Mouse (Mus musculus): ENCODE measurements around the gene Camta1. TPM values are rescaled to one million over a fixed set of nuclear protein-coding genes. Genes with fewer than 3 reads are reported as not detected.

Camta1 gene
- polyA plus RNA-seq, 1 experiment from 2014 or later, result 61.9 TPM

GRCm38 (mm10) chr4:151334951-151335742 lies 526.5 kb downstream of the Camta1 start:
- WGBS, result 43% methylated on average over 23 of the region's 23 CpGs
- TF ChIP-seq CTCF (IDR thresholded peaks at IDR 0.05; ENCODE audit: low read depth) (peak; percentile 92), EP300 (optimal IDR thresholded peaks at IDR 0.05) (no peak)
- no peaks in the 10 kb centered on the region for H3K27me3 ChIP-seq (ENCODE audit: control insufficient read depth, insufficient read depth, low read length)
- ATAC-seq (ENCODE audit: low FRiP score, low TSS enrichment) (no peak), DNase-seq (ENCODE audit: low spot score) (peak; percentile 70)
- H3K27ac ChIP-seq (replicated peaks), result no peak overlapping the region
- no peaks in the 10 kb centered on the region for H3K36me3 ChIP-seq (ENCODE audit: control insufficient read depth, insufficient read depth, low read length)
- no peak overlapping the region for H3K9ac ChIP-seq (ENCODE audit: low read length)
- H3K4me2 ChIP-seq (replicated peaks; ENCODE audit: low read depth), result no peak overlapping the region
- H3K9me3 ChIP-seq (ENCODE audit: control insufficient read depth, low read length), result no peaks in the 10 kb centered on the region
- no peak overlapping the region for H3K4me3 ChIP-seq (ENCODE audit: low read depth, low read length)
- H3K4me1 ChIP-seq (replicated peaks; ENCODE audit: control insufficient read depth, insufficient read depth), result no peaks in the 10 kb centered on the region

GRCm38 (mm10) chr4:151332074-151332849 lies 529.4 kb downstream of the Camta1 start:
- H3K4me3 ChIP-seq (ENCODE audit: low read depth, low read length), result no peak overlapping the region
- no peak overlapping the region for H3K9ac ChIP-seq (ENCODE audit: low read length)
- no peaks in the 10 kb centered on the region for H3K9me3 ChIP-seq (ENCODE audit: control insufficient read depth, low read length)
- H3K4me2 ChIP-seq (replicated peaks; ENCODE audit: low read depth), result no peak overlapping the region
- TF ChIP-seq CTCF (IDR thresholded peaks at IDR 0.05; ENCODE audit: low read depth) (no peak), EP300 (optimal IDR thresholded peaks at IDR 0.05) (no peak)
- 77% methylated on average over 19 of the region's 19 CpGs for WGBS
- no peaks in the 10 kb centered on the region for H3K36me3 ChIP-seq (ENCODE audit: control insufficient read depth, insufficient read depth, low read length)
- ATAC-seq (ENCODE audit: low FRiP score, low TSS enrichment) (no peak), DNase-seq (ENCODE audit: low spot score) (no peak)
- H3K27me3 ChIP-seq (ENCODE audit: control insufficient read depth, insufficient read depth, low read length), result no peaks in the 10 kb centered on the region
- H3K27ac ChIP-seq (replicated peaks), result no peak overlapping the region
- no peaks in the 10 kb centered on the region for H3K4me1 ChIP-seq (replicated peaks; ENCODE audit: control insufficient read depth, insufficient read depth)

- no peak overlapping the region for H3K4me2 ChIP-seq (replicated peaks; ENCODE audit: low read depth)
- ATAC-seq (ENCODE audit: low FRiP score, low TSS enrichment) (no peak), DNase-seq (ENCODE audit: low spot score) (no peak)
- H3K9me3 ChIP-seq (ENCODE audit: control insufficient read depth, low read length), result no peaks in the 10 kb centered on the region
- H3K36me3 ChIP-seq (ENCODE audit: control insufficient read depth, insufficient read depth, low read length), result no peaks in the 10 kb centered on the region
- H3K4me1 ChIP-seq (replicated peaks; ENCODE audit: control insufficient read depth, insufficient read depth), result no peaks in the 10 kb centered on the region
- no peaks in the 10 kb centered on the region for H3K27me3 ChIP-seq (ENCODE audit: control insufficient read depth, insufficient read depth, low read length)
- no peak overlapping the region for H3K4me3 ChIP-seq (ENCODE audit: low read depth, low read length)
- 65% methylated on average over 8 of the region's 8 CpGs for WGBS
- no peak overlapping the region for H3K9ac ChIP-seq (ENCODE audit: low read length)
- no peak overlapping the region for H3K27ac ChIP-seq (replicated peaks)
- peak; percentile 52 for TF ChIP-seq CTCF (IDR thresholded peaks at IDR 0.05; ENCODE audit: low read depth)
- no peak for TF ChIP-seq EP300 (optimal IDR thresholded peaks at IDR 0.05)
Observed at GRCm38 (mm10) chr4:151330983-151331382, 530.7 kb downstream of the Camta1 start.

GRCm38 (mm10) chr4:151328071-151328470 lies 533.6 kb downstream of the Camta1 start:
- H3K36me3 ChIP-seq (ENCODE audit: control insufficient read depth, insufficient read depth, low read length), result no peaks in the 10 kb centered on the region
- 60% methylated on average over 6 of the region's 6 CpGs for whole genome bisulfite sequencing

GRCm38 (mm10) chr4:151326971-151327686 lies 534.5 kb downstream of the Camta1 start:
- Histone ChIP-seq H3K4me3 (ENCODE audit: low read depth, low read length) (no peak overlapping the region), H3K36me3 (ENCODE audit: control insufficient read depth, insufficient read depth, low read length) (no peaks in the 10 kb centered on the region), H3K27me3 (ENCODE audit: control insufficient read depth, insufficient read depth, low read length) (no peaks in the 10 kb centered on the region; the same call in 1 of the 2 replicates), H3K4me2 (replicated peaks; ENCODE audit: low read depth) (no peak overlapping the region), H3K4me1 (replicated peaks; ENCODE audit: control insufficient read depth, insufficient read depth) (no peaks in the 10 kb centered on the region), H3K9ac (ENCODE audit: low read length) (no peak overlapping the region), H3K9me3 (ENCODE audit: control insufficient read depth, low read length) (no peaks in the 10 kb centered on the region), H3K27ac (replicated peaks) (no peak overlapping the region)
- ATAC-seq (ENCODE audit: low FRiP score, low TSS enrichment), result no peak
- WGBS, result 78% methylated on average over 8 of the region's 8 CpGs
- no peak for TF ChIP-seq EP300 (optimal IDR thresholded peaks at IDR 0.05)
- TF ChIP-seq CTCF (IDR thresholded peaks at IDR 0.05; ENCODE audit: low read depth), result no peak
- no peak for DNase-seq (ENCODE audit: low spot score)

More at GRCm38 (mm10) chr4:151328071-151328470, 533.6 kb downstream of the Camta1 start:
- H3K4me3 ChIP-seq (ENCODE audit: low read depth, low read length), result no peak overlapping the region
- TF ChIP-seq EP300 (optimal IDR thresholded peaks at IDR 0.05) (no peak), CTCF (IDR thresholded peaks at IDR 0.05; ENCODE audit: low read depth) (no peak)
- H3K9ac ChIP-seq (ENCODE audit: low read length), result no peak overlapping the region
- no peaks in the 10 kb centered on the region for H3K4me1 ChIP-seq (replicated peaks; ENCODE audit: control insufficient read depth, insufficient read depth)
- H3K9me3 ChIP-seq (ENCODE audit: control insufficient read depth, low read length), result no peaks in the 10 kb centered on the region
- ATAC-seq (ENCODE audit: low FRiP score, low TSS enrichment), result no peak
- no peak for DNase-seq (ENCODE audit: low spot score)
- no peak overlapping the region for H3K27ac ChIP-seq (replicated peaks)
- no peaks in the 10 kb centered on the region; the same call in 1 of the 2 replicates for H3K27me3 ChIP-seq (ENCODE audit: control insufficient read depth, insufficient read depth, low read length)
- H3K4me2 ChIP-seq (replicated peaks; ENCODE audit: low read depth), result no peak overlapping the region

Measured in stomach, postnatal 0 days (tissue).